Mouse (Mus musculus) limb, embryonic 15.5 days (tissue): Measurements from ENCODE around the gene Fto. TPM values are rescaled to one million over a fixed set of nuclear protein-coding genes. Genes with fewer than 3 reads are reported as not detected.

Experiments used
- ATAC-seq: fragments of 200-750 bp; cut with Nextera tagmentation; 2 replicates; pipeline ENCODE4 v1.8.0; 2017; ENCODE audit warnings: low read depth, moderate TSS enrichment; ENCODE audit not compliant: insufficient number of reproducible peaks, low FRiP score, low TSS enrichment
- H3K27ac ChIP-seq: fragments of 300-500 bp; sonication (generic); 2 replicates; pipeline ENCODE4 v1.5.1; 2015; ENCODE audit warnings: moderate library complexity, mild to moderate bottlenecking, inconsistent platforms
- H3K27me3 ChIP-seq: fragments of 300-500 bp; sonication (generic); 2 replicates; pipeline ENCODE4 v1.6.1; 2015; ENCODE audit warnings: inconsistent platforms
- H3K36me3 ChIP-seq: fragments of 300-500 bp; sonication (generic); 2 replicates; pipeline ENCODE4 v1.6.1; 2015; ENCODE audit warnings: inconsistent platforms
- H3K4me1 ChIP-seq: fragments of 300-500 bp; sonication (generic); 2 replicates; pipeline ENCODE4 v1.6.1; 2015; ENCODE audit warnings: inconsistent platforms
- H3K4me2 ChIP-seq: fragments of 300-500 bp; sonication (generic); 2 replicates; pipeline ENCODE4 v1.6.1; 2015; ENCODE audit warnings: mild to moderate bottlenecking, inconsistent platforms
- H3K4me3 ChIP-seq: fragments of 300-500 bp; sonication (generic); 2 replicates; pipeline ENCODE4 v1.5.1; 2015; ENCODE audit warnings: mild to moderate bottlenecking, inconsistent platforms
- H3K9ac ChIP-seq: fragments of 300-500 bp; sonication (generic); 2 replicates; pipeline ENCODE4 v1.6.1; 2015; ENCODE audit warnings: inconsistent platforms
- H3K9me3 ChIP-seq: fragments of 300-500 bp; sonication (generic); 2 replicates; pipeline ENCODE4 v1.6.1; 2016; ENCODE audit warnings: inconsistent platforms
- WGBS: fragments of 180-500 bp; shearing (Covaris S2); methylation state at CpG from one replicate; pipeline ENCODE4 v1.1.7; 2015; 5-methylcytosine and 5-hydroxymethylcytosine counted together
- polyA plus RNA-seq: library from polyadenylated mRNA; unstranded; fragments of >200 nt; fragmentation: Nextera tagmentation; extraction: Ambion mirVana; gene quantifications from 2 replicates; pipeline ENCODE4 v1.2.1, GENCODE M21; 2015

The Fto gene
- polyA plus RNA-seq, 1 experiment from 2014 or later, result 97.1 TPM

DNA sequence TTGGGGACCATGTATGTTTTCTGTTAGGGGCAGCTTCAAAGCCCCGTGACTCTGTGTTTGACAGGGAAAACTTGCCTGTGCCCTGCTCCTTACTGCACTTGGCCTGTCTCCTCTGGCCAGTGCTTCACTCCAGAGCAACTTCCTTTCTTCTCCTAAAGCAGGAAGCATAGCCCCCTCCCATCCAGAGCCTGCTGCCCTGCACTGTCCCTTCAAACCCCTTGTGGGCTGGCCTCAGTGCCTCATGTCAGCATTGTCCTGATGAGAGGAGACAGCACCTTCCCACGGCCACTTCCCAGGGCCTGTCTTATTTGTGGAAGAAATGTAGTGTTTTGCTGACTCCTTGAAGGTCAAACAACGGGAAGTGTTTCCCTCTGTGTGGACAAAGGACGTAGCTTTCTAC, 195.0 kb downstream of the Fto start:
- H3K4me2 ChIP-seq, result no peak overlapping the region
- H3K4me3 ChIP-seq, result no peak overlapping the region
- no peak for ATAC-seq
- WGBS, result 78% methylated on average over 4 of the region's 4 CpGs
- H3K36me3 ChIP-seq, result no peaks in the 10 kb centered on the region
- H3K27me3 ChIP-seq, result no peaks in the 10 kb centered on the region
- H3K27ac ChIP-seq, result no peak overlapping the region; the same call in 1 of the 2 replicates
- H3K9ac ChIP-seq, result no peak overlapping the region
- H3K4me1 ChIP-seq, result 0 out of 2 replicates have a peak, but pooled peaks cover 8% of the 10 kb centered on the region
- H3K9me3 ChIP-seq, result no peaks in the 10 kb centered on the region

DNA sequence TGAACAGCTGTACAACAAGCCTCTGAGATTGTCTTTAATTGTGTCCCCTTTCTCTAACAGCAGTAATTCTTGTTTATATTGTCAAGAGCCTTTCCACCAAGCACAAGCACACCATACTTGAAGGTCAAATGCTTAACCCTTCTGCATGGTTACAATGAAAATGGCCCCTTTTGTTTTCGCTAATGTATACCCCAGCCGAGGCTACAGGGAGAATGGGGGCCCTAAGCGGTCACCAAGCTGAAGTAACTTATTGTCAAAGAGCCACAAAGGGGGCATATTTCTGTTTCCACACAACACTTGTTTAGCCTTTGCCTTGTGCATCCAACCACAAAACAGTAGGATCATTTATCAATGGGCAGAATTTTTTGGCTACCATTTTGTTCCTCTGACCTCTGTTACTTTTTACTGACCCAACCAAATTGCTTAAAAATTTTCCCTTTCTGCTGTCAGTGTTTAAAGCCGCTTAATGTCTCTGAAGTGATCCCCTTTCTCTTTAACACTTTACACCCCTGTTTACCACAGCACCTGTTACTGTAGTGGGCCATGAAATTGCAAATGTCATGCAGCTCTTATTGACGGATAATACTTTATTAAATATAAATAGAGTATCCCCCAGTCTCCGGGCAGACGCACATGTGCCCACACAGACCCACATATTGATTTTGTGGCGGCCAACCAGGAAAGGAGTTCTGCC, 196.0 kb downstream of the Fto start:
- 0 out of 2 replicates have a peak, but pooled peaks cover 5% of the 10 kb centered on the region for H3K4me1 ChIP-seq
- no peaks in the 10 kb centered on the region for H3K9me3 ChIP-seq
- H3K36me3 ChIP-seq, result no peaks in the 10 kb centered on the region
- no peak for ATAC-seq
- H3K9ac ChIP-seq, result no peak overlapping the region
- H3K4me2 ChIP-seq, result no peak overlapping the region
- no peak overlapping the region for H3K4me3 ChIP-seq
- no peaks in the 10 kb centered on the region for H3K27me3 ChIP-seq
- 72% methylated on average over 8 of the region's 8 CpGs for WGBS
- H3K27ac ChIP-seq, result no peak overlapping the region

DNA sequence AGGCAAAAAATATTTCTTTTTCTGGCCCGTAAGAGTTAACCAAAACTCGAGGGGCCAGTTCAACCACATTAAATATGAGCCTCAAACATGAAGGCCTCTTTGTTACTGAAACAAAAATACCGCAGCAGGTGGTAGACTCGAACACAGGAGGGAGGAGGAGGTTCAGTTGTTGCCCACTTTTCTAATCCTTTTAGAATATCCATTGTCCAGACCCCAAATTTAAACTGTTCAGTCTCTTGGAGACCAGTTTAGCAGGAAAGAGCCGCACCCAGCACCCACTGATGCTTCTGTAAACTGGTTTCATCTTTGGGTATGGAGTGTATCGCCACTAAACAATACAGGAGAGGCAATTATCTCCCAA, 196.6 kb downstream of the Fto start:
- no peaks in the 10 kb centered on the region for H3K36me3 ChIP-seq
- WGBS, result 59% methylated on average over 6 of the region's 6 CpGs
- H3K27ac ChIP-seq, result no peak overlapping the region
- no peaks in the 10 kb centered on the region for H3K9me3 ChIP-seq
- 0 out of 2 replicates have a peak, but pooled peaks cover 4% of the 10 kb centered on the region for H3K4me1 ChIP-seq
- no peak overlapping the region for H3K4me2 ChIP-seq
- no peak overlapping the region for H3K4me3 ChIP-seq
- no peak overlapping the region for H3K9ac ChIP-seq
- no peak for ATAC-seq
- H3K27me3 ChIP-seq, result no peaks in the 10 kb centered on the region

DNA sequence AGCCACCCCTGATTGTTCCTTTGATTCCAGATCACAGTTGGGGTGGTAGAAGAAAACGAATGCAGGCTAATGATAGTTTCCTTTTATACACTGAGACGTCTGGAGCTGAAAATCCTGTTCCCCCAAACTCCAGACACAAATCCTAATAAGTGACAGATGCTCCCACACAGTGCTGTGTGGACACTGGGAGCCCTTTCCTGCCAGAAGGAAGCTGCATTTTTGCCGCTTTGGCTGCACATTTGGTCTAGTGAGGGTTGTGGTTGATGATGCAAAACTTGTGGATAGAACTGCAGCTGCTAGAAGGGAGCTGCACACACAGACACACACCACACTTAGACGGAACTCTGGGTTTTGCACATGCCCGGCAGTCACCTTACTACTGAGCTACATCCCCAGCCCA, 197.4 kb downstream of the Fto start:
- H3K27me3 ChIP-seq, result no peaks in the 10 kb centered on the region
- H3K36me3 ChIP-seq, result no peaks in the 10 kb centered on the region
- no peaks in the 10 kb centered on the region for H3K9me3 ChIP-seq
- no peak overlapping the region for H3K27ac ChIP-seq
- ATAC-seq, result no peak
- no peak overlapping the region for H3K4me3 ChIP-seq
- H3K4me1 ChIP-seq, result 0 out of 2 replicates have a peak, but pooled peaks cover 4% of the 10 kb centered on the region
- H3K4me2 ChIP-seq, result no peak overlapping the region
- WGBS, result 39% methylated on average over 5 of the region's 5 CpGs
- H3K9ac ChIP-seq, result no peak overlapping the region

DNA sequence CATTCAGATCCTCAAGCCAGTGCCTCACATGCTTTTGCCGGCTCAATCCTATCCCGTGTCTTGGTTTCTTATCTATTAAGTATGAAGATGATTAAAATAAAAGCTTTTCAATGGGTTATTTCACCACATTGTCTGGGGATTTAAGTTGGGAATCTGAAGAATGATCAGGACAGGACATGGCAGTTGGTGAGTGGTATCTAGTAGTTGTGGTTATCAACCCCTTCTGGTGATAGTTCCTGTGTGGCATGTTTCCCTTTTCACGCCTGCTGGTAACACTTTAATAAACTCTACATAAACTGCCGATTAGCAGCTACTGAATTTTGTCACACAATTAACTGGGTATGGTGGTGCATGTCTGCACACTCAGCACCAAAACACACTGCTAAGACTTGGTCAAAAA, 198.6 kb downstream of the Fto start:
- Histone ChIP-seq H3K9me3 (no peaks in the 10 kb centered on the region), H3K27me3 (no peaks in the 10 kb centered on the region), H3K4me3 (no peak overlapping the region), H3K4me1 (peaks cover 7% of the 10 kb centered on the region; the same call in 1 of the 2 replicates), H3K9ac (no peak overlapping the region), H3K36me3 (no peaks in the 10 kb centered on the region), H3K4me2 (no peak overlapping the region), H3K27ac (no peak overlapping the region)
- 75% methylated on average over 4 of the region's 4 CpGs for WGBS
- ATAC-seq, result no peak

DNA sequence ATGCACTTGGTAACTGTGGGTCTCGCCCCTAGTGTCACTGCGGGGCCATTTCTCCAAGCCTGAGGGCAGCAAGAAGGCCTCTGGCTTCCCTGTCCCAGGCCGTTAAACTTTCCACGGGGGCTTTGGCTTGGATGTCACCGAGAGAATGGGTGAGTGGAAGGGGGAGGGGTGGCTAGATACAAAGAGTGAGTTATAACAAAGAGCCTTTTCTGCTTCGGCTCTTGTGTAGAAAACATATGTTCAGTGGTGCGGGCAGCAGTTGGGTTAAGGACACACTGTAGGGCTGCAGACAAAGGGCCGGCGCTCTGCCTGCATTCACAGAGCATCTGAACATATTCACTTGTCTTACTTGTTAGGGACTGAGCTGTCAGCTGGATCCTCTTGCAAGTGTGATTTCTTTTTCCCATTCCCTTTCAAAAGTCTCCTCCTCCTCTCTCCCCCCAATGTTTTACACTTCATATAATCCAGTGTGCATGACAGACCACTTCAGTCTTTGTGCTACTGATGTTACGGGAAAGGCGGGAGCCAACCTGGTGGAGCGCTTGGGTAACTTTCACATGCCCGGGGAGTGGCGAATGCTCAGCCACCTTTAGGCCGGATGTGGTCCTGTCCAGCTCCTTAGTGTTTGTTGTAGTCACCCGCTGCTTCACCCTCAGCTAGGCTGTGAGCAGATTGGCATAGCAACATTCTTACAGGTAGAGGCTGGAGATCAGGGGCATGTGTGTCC, 201.6 kb downstream of the Fto start:
- H3K4me1 ChIP-seq, result peaks cover 7% of the 10 kb centered on the region; the same call in 1 of the 2 replicates
- ATAC-seq, result no peak
- H3K9me3 ChIP-seq, result no peaks in the 10 kb centered on the region
- H3K36me3 ChIP-seq, result no peaks in the 10 kb centered on the region
- H3K27me3 ChIP-seq, result no peaks in the 10 kb centered on the region
- no peak overlapping the region for H3K4me2 ChIP-seq
- no peak overlapping the region for H3K9ac ChIP-seq
- 65% methylated on average over 16 of the region's 16 CpGs for WGBS
- H3K27ac ChIP-seq, result no peak overlapping the region
- no peak overlapping the region for H3K4me3 ChIP-seq

DNA sequence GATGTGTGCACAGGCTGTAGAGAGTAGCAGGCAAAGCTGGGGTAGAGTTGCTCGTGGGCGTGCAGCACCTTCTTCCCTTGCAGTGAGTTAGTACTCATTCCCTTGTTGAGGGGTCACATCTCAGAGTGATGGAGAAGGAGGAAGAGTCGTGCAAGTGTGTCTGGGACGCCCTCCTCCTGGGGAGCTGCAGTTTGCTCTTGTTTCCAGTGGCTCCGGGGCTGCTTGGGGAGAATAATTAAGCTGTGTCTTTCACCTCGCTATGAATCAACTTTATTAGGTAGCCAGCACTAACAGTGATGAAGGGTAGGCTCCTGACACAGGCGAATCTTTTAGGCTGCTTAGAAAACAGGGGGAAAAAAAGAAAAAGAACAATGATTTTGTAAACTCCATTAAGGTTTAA, 203.1 kb downstream of the Fto start:
- H3K4me2 ChIP-seq, result no peak overlapping the region
- peaks cover 3% of the 10 kb centered on the region; the same call in 1 of the 2 replicates for H3K4me1 ChIP-seq
- H3K36me3 ChIP-seq, result no peaks in the 10 kb centered on the region
- no peaks in the 10 kb centered on the region for H3K27me3 ChIP-seq
- WGBS, result 20% methylated on average over 7 of the region's 7 CpGs
- H3K9ac ChIP-seq, result no peak overlapping the region
- no peaks in the 10 kb centered on the region for H3K9me3 ChIP-seq
- H3K4me3 ChIP-seq, result no peak overlapping the region
- H3K27ac ChIP-seq, result no peak overlapping the region
- ATAC-seq, result no peak

DNA sequence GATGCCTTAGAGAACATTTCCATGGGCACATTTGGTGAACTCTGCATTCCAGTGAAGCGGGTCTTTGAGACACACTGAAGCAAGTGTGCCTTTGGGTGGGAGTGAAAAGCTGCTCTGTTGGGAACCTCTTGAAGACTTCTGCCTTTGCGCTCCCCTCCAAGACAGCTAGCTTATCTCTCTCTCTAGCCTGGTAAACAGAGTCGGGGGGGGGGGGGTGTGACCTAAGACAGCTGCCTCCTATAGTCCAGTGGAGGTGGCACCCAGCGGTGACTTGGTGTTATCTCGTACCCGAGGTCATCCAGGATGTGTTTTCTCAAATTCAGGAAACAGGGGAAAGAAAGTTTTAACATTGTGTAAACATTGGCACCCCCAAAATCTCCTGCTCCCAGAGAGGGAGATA, 204.8 kb downstream of the Fto start:
- 51% methylated on average over 6 of the region's 6 CpGs for WGBS
- H3K4me2 ChIP-seq, result no peak overlapping the region
- H3K36me3 ChIP-seq, result 0 out of 2 replicates have a peak, but pooled peaks cover 3% of the 10 kb centered on the region
- no peak overlapping the region for H3K9ac ChIP-seq
- no peak for ATAC-seq
- peaks cover 3% of the 10 kb centered on the region; the same call in 1 of the 2 replicates for H3K4me1 ChIP-seq
- 0 out of 2 replicates have a peak, but pooled peaks cover 3% of the 10 kb centered on the region for H3K27me3 ChIP-seq
- no peak overlapping the region for H3K4me3 ChIP-seq
- no peak overlapping the region for H3K27ac ChIP-seq
- no peaks in the 10 kb centered on the region for H3K9me3 ChIP-seq

DNA sequence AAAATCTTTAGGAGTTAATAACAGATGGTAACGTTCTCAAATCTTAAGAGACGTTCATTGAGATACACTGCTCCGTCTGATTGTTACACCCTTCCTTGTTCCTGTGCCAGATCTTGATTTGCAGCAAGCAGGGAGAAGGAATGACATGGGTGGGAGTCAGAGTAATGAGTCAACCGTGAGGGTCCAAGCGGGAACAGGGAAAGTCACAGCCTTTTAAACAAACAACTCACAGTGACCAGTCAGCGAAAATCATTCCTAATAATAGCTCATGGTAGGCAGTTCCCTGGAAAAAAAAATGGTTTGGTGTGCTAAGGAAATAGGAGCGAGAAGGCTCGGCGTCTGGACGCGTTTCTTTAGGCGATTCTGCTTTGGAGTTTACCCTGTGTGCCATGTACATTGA, 208.9 kb downstream of the Fto start:
- Histone ChIP-seq H3K9me3 (no peaks in the 10 kb centered on the region), H3K27ac (no peak overlapping the region), H3K27me3 (peaks cover 3% of the 10 kb centered on the region; the same call in 1 of the 2 replicates), H3K36me3 (0 out of 2 replicates have a peak, but pooled peaks cover 3% of the 10 kb centered on the region), H3K4me2 (no peak overlapping the region), H3K4me3 (no peak overlapping the region), H3K9ac (no peak overlapping the region), H3K4me1 (0 out of 2 replicates have a peak, but pooled peaks cover 7% of the 10 kb centered on the region)
- 65% methylated on average over 12 of the region's 12 CpGs for WGBS
- ATAC-seq, result no peak

DNA sequence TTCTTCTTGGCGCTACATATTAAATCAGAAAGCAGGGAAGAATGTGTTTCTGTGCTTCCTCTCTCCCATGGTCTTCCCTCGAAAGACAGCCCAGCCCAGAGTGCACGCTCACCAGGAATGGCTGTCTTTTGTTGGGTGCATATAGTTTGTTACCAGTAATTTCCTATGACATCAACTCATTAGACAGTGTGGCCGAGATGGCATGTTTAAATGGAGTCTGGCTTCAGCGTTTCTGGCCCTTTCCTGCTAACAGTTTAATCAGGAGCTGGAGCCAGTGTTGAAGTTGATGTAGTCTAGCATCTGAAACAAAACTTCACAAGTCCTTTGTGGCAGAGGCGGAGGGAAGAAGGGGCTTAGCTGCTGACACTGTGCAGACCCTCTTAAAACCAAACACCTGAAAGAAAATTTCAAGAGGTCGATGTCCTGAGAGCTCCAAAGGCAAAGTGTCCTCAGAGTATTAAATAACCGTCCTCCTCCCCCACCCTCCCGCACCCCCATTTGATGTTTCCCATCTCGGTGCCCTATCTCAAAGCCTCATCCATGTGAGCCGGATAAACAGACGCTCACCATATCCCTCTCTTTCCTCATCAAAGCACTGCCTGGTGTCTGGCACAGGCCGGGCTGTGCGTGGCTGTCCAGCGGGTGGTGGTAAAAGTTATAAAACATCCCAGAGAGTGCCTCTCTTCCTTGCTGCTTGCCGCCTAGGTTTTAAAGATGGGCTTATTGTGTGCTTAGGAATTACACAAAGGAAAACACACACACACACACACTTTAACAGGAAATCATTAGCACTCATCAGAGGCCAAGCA, 210.9 kb downstream of the Fto start:
- no peak overlapping the region for H3K27ac ChIP-seq
- H3K4me1 ChIP-seq, result 0 out of 2 replicates have a peak, but pooled peaks cover 9% of the 10 kb centered on the region
- H3K36me3 ChIP-seq, result 0 out of 2 replicates have a peak, but pooled peaks cover 3% of the 10 kb centered on the region
- no peak overlapping the region for H3K4me3 ChIP-seq
- H3K9me3 ChIP-seq, result no peaks in the 10 kb centered on the region
- no peak overlapping the region for H3K4me2 ChIP-seq
- 50% methylated on average over 16 of the region's 16 CpGs for WGBS
- H3K9ac ChIP-seq, result no peak overlapping the region
- peaks cover 3% of the 10 kb centered on the region; the same call in 1 of the 2 replicates for H3K27me3 ChIP-seq
- ATAC-seq, result no peak

DNA sequence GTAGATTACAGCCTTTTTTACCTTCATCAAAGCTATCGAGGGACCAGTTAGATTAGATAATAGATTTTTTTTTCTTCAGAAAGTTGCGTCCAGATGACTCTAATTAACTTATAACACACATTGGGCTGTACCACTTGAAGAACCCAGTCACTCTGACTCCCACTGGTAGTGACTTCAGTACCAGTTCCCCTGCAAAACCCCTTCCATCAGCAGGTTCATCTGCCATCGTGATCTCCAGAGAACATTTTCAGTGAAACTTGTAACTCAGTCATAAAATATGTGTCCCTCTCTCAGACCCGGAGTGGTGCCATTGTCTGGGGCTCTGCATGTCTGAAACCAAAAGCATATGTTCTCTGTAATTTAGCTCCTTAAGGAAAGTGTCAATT, 211.5 kb downstream of the Fto start:
- Histone ChIP-seq H3K4me1 (peaks cover 12% of the 10 kb centered on the region; the same call in 1 of the 2 replicates), H3K36me3 (0 out of 2 replicates have a peak, but pooled peaks cover 3% of the 10 kb centered on the region), H3K9me3 (no peaks in the 10 kb centered on the region), H3K9ac (no peak overlapping the region), H3K27me3 (peaks cover 3% of the 10 kb centered on the region; the same call in 1 of the 2 replicates), H3K4me2 (no peak overlapping the region), H3K4me3 (no peak overlapping the region), H3K27ac (no peak overlapping the region)
- no peak for ATAC-seq
- 25% methylated on average over 4 of the region's 4 CpGs for WGBS
